Mouse (Mus musculus) embryonic fibroblast, embryonic 13.5 days (primary cell): ENCODE results near the gene Gm40460.
"Not testable (repeated sequence)": the region's sequence is repeated elsewhere in the genome, so short reads cannot be mapped to it uniquely, and the experiment has no call there.

Source experiments
- CTCF ChIP-seq: IDR thresholded peaks from 2 replicates; pipeline ENCODE4 v1.5.1; 2011; ENCODE audit warnings: mild to moderate bottlenecking, control low read depth, low read length, moderate library complexity, borderline replicate concordance; ENCODE audit not compliant: insufficient read depth
- POLR2A ChIP-seq: IDR thresholded peaks from 2 replicates; pipeline ENCODE4 v1.6.1; 2011; ENCODE audit warnings: low read depth, mild to moderate bottlenecking, control low read depth, low read length, moderate library complexity

DNA sequence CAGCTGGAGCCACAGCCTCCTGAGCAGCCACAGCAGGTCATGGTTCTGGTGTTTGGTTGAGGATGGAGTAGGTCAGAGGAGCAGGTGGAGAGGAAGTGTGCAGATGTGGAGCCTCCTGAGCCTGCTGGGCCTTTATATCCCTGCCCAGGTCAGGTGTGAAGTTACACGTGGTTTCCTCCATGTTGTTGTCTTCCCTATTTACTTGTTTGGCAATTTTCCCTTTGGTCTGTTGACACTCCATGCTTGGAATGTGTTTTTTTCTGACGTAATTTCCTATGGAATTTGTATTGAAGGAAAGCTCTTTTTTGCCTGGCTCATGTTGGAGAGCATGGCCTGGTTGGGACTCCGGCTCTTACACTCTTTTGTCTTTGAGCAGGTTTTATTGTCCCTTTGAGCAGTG is 11.0 kb downstream of the Gm40460 start, which contains the start of gene Krtap5-5:
- not testable (repeated sequence) for TF ChIP-seq CTCF, POLR2A
